Mouse (Mus musculus) brain, embryonic 14.5 days (tissue): ENCODE measurements around the gene Traf7.

ENCODE experiments used
- CTCF ChIP-seq: fragments of 200-500 bp; IDR thresholded peaks from 2 replicates; pipeline ENCODE4 v1.5.1; 2012; ENCODE audit warnings: inconsistent platforms, mild to moderate bottlenecking, moderate library complexity, borderline replicate concordance; ENCODE audit not compliant: insufficient read depth, insufficient read length; ENCODE audit errors: extremely low read depth
- POLR2A ChIP-seq: fragments of 200-500 bp; IDR thresholded peaks from 2 replicates; pipeline ENCODE4 v1.6.1; 2012; ENCODE audit warnings: mild to moderate bottlenecking, inconsistent platforms, borderline replicate concordance; ENCODE audit not compliant: poor library complexity, insufficient read depth, insufficient read length, severe bottlenecking; ENCODE audit errors: extremely low read depth

GRCm38 (mm10) chr17:24535300-24535699, 7.6 kb upstream of the Traf7 start:
- TF ChIP-seq POLR2A (no peak), CTCF (no peak)
